Mouse (Mus musculus) CH12.LX (cell line): ENCODE results near the gene Ldlr. TPM values are rescaled to one million over a fixed set of nuclear protein-coding genes. Genes with fewer than 3 reads are reported as not detected.

Experiments
- DNase-seq: peaks from one replicate; pipeline ENCODE4 v3.0.0-alpha.2; 2013; ENCODE audit errors: extremely low read depth
- H3K27ac ChIP-seq: 2 replicates; pipeline ENCODE4 v1.5.1; 2012; ENCODE audit warnings: low read depth, mild to moderate bottlenecking, control low read depth, moderate library complexity; ENCODE audit not compliant: insufficient read depth
- H3K27me3 ChIP-seq: replicated peaks from 2 replicates; pipeline ENCODE3; 2012; ENCODE audit warnings: inconsistent platforms
- H3K36me3 ChIP-seq, 2 experiments: replicated peaks in 1 of 2; 2 replicates each; pipeline versions ENCODE3 to v1.6.1; 2012; ENCODE audit warnings: inconsistent platforms in 1 of 2, low read length in 1 of 2, mild to moderate bottlenecking in 1 of 2, mixed read lengths in 1 of 2, moderate library complexity in 1 of 2; ENCODE audit not compliant: control insufficient read depth in 1 of 2, insufficient read depth in 1 of 2
- H3K4me1 ChIP-seq, 2 experiments: 2 replicates each; pipeline ENCODE4 v1.6.1; 2012; ENCODE audit warnings: inconsistent platforms in 1 of 2, moderate library complexity in 1 of 2; ENCODE audit not compliant: insufficient read depth in 2 of 2, control insufficient read depth in 1 of 2
- H3K4me2 ChIP-seq: 2 replicates; pipeline ENCODE4 v1.6.1; 2012; ENCODE audit warnings: low read depth, mild to moderate bottlenecking, control low read depth; ENCODE audit not compliant: poor library complexity, insufficient read depth, severe bottlenecking
- H3K4me3 ChIP-seq, 3 experiments: fragments of 150-350 bp in 1 of 3; sonication (generic) in 1 of 3; replicated peaks in 1 of 3; 2 replicates each; pipeline versions ENCODE3 to v1.5.1; 2011 to 2012; ENCODE audit warnings: low read depth in 2 of 3, low read length in 2 of 3, mild to moderate bottlenecking in 2 of 3, moderate library complexity in 2 of 3, control low read depth in 1 of 3, improper control_type of control experiment in 1 of 3, inconsistent platforms in 1 of 3, mixed read lengths in 1 of 3; ENCODE audit not compliant: poor library complexity in 1 of 3
- H3K79me2 ChIP-seq: replicated peaks from 2 replicates; pipeline ENCODE4 v1.6.1; 2012; ENCODE audit warnings: mild to moderate bottlenecking, moderate library complexity; ENCODE audit not compliant: control insufficient read depth, poor library complexity, insufficient read depth, severe bottlenecking; ENCODE audit errors: extremely low read depth
- H3K9ac ChIP-seq: 2 replicates; pipeline ENCODE4 v1.6.1; 2012; ENCODE audit warnings: low read depth, mild to moderate bottlenecking, control low read depth, moderate library complexity; ENCODE audit not compliant: insufficient read depth
- H3K9me3 ChIP-seq: replicated peaks from 2 replicates; pipeline ENCODE3; 2012; ENCODE audit warnings: low read length, inconsistent platforms, mixed read lengths
- CHD1 ChIP-seq: IDR thresholded peaks from 2 replicates; pipeline ENCODE4 v1.6.1; 2012; ENCODE audit warnings: low read depth, low read length, improper control_type of control experiment, inconsistent platforms
- CHD2 ChIP-seq: IDR thresholded peaks from 2 replicates; pipeline ENCODE4 v1.6.1; 2011; ENCODE audit warnings: low read length, improper control_type of control experiment
- CTCF ChIP-seq, 2 experiments: IDR thresholded peaks in 1 of 2; conservative IDR thresholded peaks in 1 of 2; 2 replicates each; pipeline ENCODE4 v1.5.1; 2011 to 2012; ENCODE audit warnings: low read depth in 2 of 2, low read length in 2 of 2, improper control_type of control experiment in 1 of 2, inconsistent platforms in 1 of 2, mild to moderate bottlenecking in 1 of 2, moderate library complexity in 1 of 2
- E2F4 ChIP-seq: IDR thresholded peaks from 2 replicates; pipeline ENCODE4 v1.6.1; 2011; ENCODE audit warnings: low read depth, low read length, improper control_type of control experiment; ENCODE audit not compliant: insufficient replicate concordance
- ELF1 ChIP-seq: IDR thresholded peaks from 2 replicates; pipeline ENCODE4 v1.6.1; 2014; ENCODE audit warnings: low read depth, mild to moderate bottlenecking, inconsistent platforms, low read length, improper control_type of control experiment
- EP300 ChIP-seq: IDR thresholded peaks from 2 replicates; pipeline ENCODE4 v1.6.1; 2011; ENCODE audit warnings: low read length, improper control_type of control experiment
- ETS1 ChIP-seq: conservative IDR thresholded peaks from 2 replicates; pipeline ENCODE4 v1.6.1; 2012; ENCODE audit warnings: low read depth, mild to moderate bottlenecking, inconsistent platforms, low read length, improper control_type of control experiment, moderate library complexity
- GABPA ChIP-seq: IDR thresholded peaks from 2 replicates; pipeline ENCODE4 v1.6.1; 2012; ENCODE audit warnings: low read depth, low read length, improper control_type of control experiment, inconsistent platforms; ENCODE audit not compliant: insufficient replicate concordance
- KAT2A ChIP-seq: IDR thresholded peaks from 2 replicates; pipeline ENCODE4 v1.6.1; 2012; ENCODE audit warnings: low read length, improper control_type of control experiment, inconsistent platforms; ENCODE audit not compliant: insufficient replicate concordance
- MAX ChIP-seq: IDR thresholded peaks from 2 replicates; pipeline ENCODE4 v1.6.1; 2011; ENCODE audit warnings: low read length, improper control_type of control experiment
- MXI1 ChIP-seq: IDR thresholded peaks from 2 replicates; pipeline ENCODE4 v1.6.1; 2011; ENCODE audit warnings: mild to moderate bottlenecking, low read depth, low read length, improper control_type of control experiment
- NRF1 ChIP-seq: IDR thresholded peaks from 2 replicates; pipeline ENCODE4 v1.6.1; 2014; ENCODE audit warnings: low read depth, mild to moderate bottlenecking, inconsistent platforms, low read length, improper control_type of control experiment, moderate library complexity
- PAX5 ChIP-seq: IDR thresholded peaks from 2 replicates; pipeline ENCODE4 v1.6.1; 2012; ENCODE audit warnings: low read length, inconsistent platforms, mixed read lengths
- POLR2A ChIP-seq: IDR thresholded peaks from 2 replicates; pipeline ENCODE4 v1.6.1; 2011; ENCODE audit warnings: low read depth, mild to moderate bottlenecking, improper control_type of control experiment, low read length
- POLR2AphosphoS2 ChIP-seq: IDR thresholded peaks from 2 replicates; pipeline ENCODE4 v1.6.1; 2011; ENCODE audit warnings: low read depth, low read length, improper control_type of control experiment
- RCOR1 ChIP-seq: conservative IDR thresholded peaks from 2 replicates; pipeline ENCODE4 v1.6.1; 2012; ENCODE audit warnings: low read depth, mild to moderate bottlenecking, inconsistent platforms, low read length, improper control_type of control experiment
- SMC3 ChIP-seq: IDR thresholded peaks from 2 replicates; pipeline ENCODE4 v1.6.1; 2011; ENCODE audit warnings: low read depth, low read length, improper control_type of control experiment
- TBP ChIP-seq: conservative IDR thresholded peaks from 2 replicates; pipeline ENCODE4 v1.6.1; 2011; ENCODE audit warnings: low read depth, low read length, improper control_type of control experiment
- TCF12 ChIP-seq: IDR thresholded peaks from 2 replicates; pipeline ENCODE4 v1.6.1; 2014; ENCODE audit warnings: low read depth, mild to moderate bottlenecking, inconsistent platforms, low read length, improper control_type of control experiment
- UBTF ChIP-seq: IDR thresholded peaks from 2 replicates; pipeline ENCODE4 v1.6.1; 2012; ENCODE audit warnings: low read depth, mild to moderate bottlenecking, inconsistent platforms, low read length, improper control_type of control experiment, moderate library complexity
- USF1 ChIP-seq: IDR thresholded peaks from 2 replicates; pipeline ENCODE4 v1.6.1; 2014; ENCODE audit warnings: low read depth, mild to moderate bottlenecking, inconsistent platforms, low read length, improper control_type of control experiment
- USF2 ChIP-seq: conservative IDR thresholded peaks from 2 replicates; pipeline ENCODE4 v1.6.1; 2011; ENCODE audit warnings: low read depth, low read length, improper control_type of control experiment
- ZC3H11A ChIP-seq: IDR thresholded peaks from 2 replicates; pipeline ENCODE4 v1.6.1; 2012; ENCODE audit warnings: low read depth, mild to moderate bottlenecking, inconsistent platforms, low read length, improper control_type of control experiment
- ZKSCAN1 ChIP-seq: IDR thresholded peaks from 2 replicates; pipeline ENCODE4 v1.6.1; 2012; ENCODE audit warnings: low read depth, inconsistent platforms, low read length, improper control_type of control experiment, borderline replicate concordance
- ZMIZ1 ChIP-seq: IDR thresholded peaks from 2 replicates; pipeline ENCODE4 v1.6.1; 2012; ENCODE audit warnings: low read depth, mild to moderate bottlenecking, inconsistent platforms, low read length, improper control_type of control experiment
- dilution Hi-C: fragments of 300-500 bp; cut with MboI; formaldehyde crosslinking; loops from 2 replicates; pipeline ENCODE4 v1.14.3; 2020; ENCODE audit warnings: low sequenced_read_pairs; ENCODE audit not compliant: extremely low pct_unique_long_range_greater_than_20kb, extremely low pct_ligation_motif_present
- in situ Hi-C: fragments of 300-500 bp; cut with MboI; formaldehyde crosslinking; loops from 3 replicates; pipeline ENCODE4 v1.14.3; 2019; ENCODE audit warnings: low sequenced_read_pairs, low pct_ligation_motif_present, low pct_unique_long_range_greater_than_20kb, mixed read lengths
- polyA plus RNA-seq: library from polyadenylated mRNA; unstranded; fragments of >175 nt; gene quantifications from 2 replicates; pipeline ENCODE4 v1.2.1, GENCODE M21; 2012; ENCODE audit warnings: low read depth; ENCODE audit not compliant: insufficient read length
- total RNA-seq, 2 experiments: library from RNA; depleted of rRNA; stranded (reverse); fragments of 300-350 nt in 1 of 2; fragments of >200 nt in 1 of 2; gene quantifications; 2 replicates each; pipeline ENCODE4 v1.2.3; 2012 to 2014

The Ldlr gene
- total and polyA plus RNA-seq, 3 experiments: 24.0 to 34.7 (median 24.9) TPM

GRCm38 (mm10) chr9:21688554-21688953 lies 34.7 kb upstream of the Ldlr start:
- Histone ChIP-seq H3K9me3 (no peaks in the 10 kb centered on the region), H3K36me3 (peaks cover 70 to 93% of the 10 kb centered on the region in 2 experiments), H3K9ac (no peak overlapping the region), H3K4me2 (no peak overlapping the region), H3K4me1 (no peaks in the 10 kb centered on the region), H3K79me2 (no peaks in the 10 kb centered on the region; the same call in 1 of the 2 replicates), H3K4me3 (no peak overlapping the region), H3K27ac (no peak overlapping the region), H3K27me3 (no peaks in the 10 kb centered on the region)
- in situ Hi-C loops (no loop called here), dilution Hi-C loops (no loop called here)
- DNase-seq: no peak
- TF ChIP-seq ETS1 (no peak), TBP (no peak), RCOR1 (no peak), ZC3H11A (no peak), SMC3 (no peak), POLR2AphosphoS2 (no peak), GABPA (no peak), ZMIZ1 (no peak), CHD1 (no peak), UBTF (no peak), KAT2A (no peak), ELF1 (no peak), ZKSCAN1 (no peak), POLR2A (no peak), PAX5 (no peak), EP300 (no peak), USF1 (no peak), E2F4 (no peak), CTCF (conservative IDR thresholded peaks at IDR 0.05 in 1 of 2, IDR thresholded peaks at IDR 0.05 in 1 of 2; ENCODE audit: low read depth in 2 of 2, low read length in 2 of 2) (no peak)
- TF ChIP-seq, all 38 proteins: peak for 0

- Histone ChIP-seq H3K27ac (no peak overlapping the region), H3K9ac (no peak overlapping the region), H3K36me3 (peaks cover 67 to 93% of the 10 kb centered on the region in 2 experiments), H3K4me1 (no peaks in the 10 kb centered on the region), H3K4me3 (no peak overlapping the region), H3K4me2 (no peak overlapping the region), H3K27me3 (no peaks in the 10 kb centered on the region), H3K9me3 (no peaks in the 10 kb centered on the region), H3K79me2 (no peaks in the 10 kb centered on the region; the same call in 1 of the 2 replicates)
- DNase-seq: no peak
- TF ChIP-seq USF1 (no peak), CHD2 (no peak), TCF12 (no peak), RCOR1 (no peak), MAX (no peak), MXI1 (no peak), E2F4 (no peak), NRF1 (no peak), USF2 (no peak), CHD1 (no peak), KAT2A (no peak)
- dilution Hi-C loops (no loop called here), in situ Hi-C loops (loop anchor here (5.0 kb wide), 1 partner anchor 112 kb away; no protein-coding TSS in a partner anchor)
Measured at GRCm38 (mm10) chr9:21690031-21690430, 33.3 kb upstream of the Ldlr start.
